13 mouse cellular contexts compared by ENCODE assay signal in the genomic region with DNA sequence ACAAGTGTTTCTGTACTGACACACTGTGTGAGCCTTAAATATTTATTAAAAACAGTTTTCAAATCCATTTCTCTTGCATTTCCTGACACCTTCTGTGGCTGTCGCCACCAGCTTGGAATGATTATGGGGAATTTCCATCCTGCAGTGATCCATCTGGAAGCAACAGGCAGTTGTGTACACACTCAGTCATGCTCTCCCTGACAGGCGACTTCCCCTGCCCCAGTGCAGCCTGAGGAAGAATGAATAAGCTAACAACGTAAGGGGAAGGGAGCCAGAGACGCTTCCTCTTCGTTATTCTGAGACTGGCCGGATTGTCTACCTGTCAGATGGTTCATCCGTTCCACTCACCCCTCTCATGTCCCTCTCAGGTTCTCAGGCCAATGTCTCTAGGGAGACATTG. TPM values are rescaled to one million over a fixed set of nuclear protein-coding genes. Genes with fewer than 3 reads are reported as not detected.
A peak's percentile ranks its signal among the peaks of the same experiment; 100 is the strongest.
DNase-seq lines count a peak whose midpoint lies in the region; ATAC-seq and TF ChIP-seq lines count a peak whose summit lies in the region.
"Had no signal": no experiment of that assay in that cellular context is flagged by ENCODE, and none has a peak within 500 bp of the region (broad histone marks: within the 10 kb centered on the region; RNA-seq: fewer than 3 reads in every experiment).

No protein-coding gene starts in this region.

- no peak for TF ChIP-seq EP300 in stomach, postnatal 0 days (optimal IDR thresholded peaks at IDR 0.05)

- H3K27me3 ChIP-seq in forebrain, postnatal 0 days (ENCODE audit: insufficient read depth, low read length) = no peaks in the 10 kb centered on the region
- no peaks in the 10 kb centered on the region for H3K27me3 ChIP-seq in forebrain, embryonic 16.5 days (replicated peaks; ENCODE audit: control insufficient read depth, insufficient read depth, low read length)
- H3K27me3 ChIP-seq in midbrain, embryonic 11.5 days (ENCODE audit: control insufficient read depth, insufficient read depth, low read length) = no peaks in the 10 kb centered on the region
- peaks cover 7% of the 10 kb centered on the region; the same call in 1 of the 2 replicates for H3K27me3 ChIP-seq in midbrain, embryonic 10.5 days (ENCODE audit: low read depth, poor library complexity, severe bottlenecking)
- H3K27me3 ChIP-seq in kidney, embryonic 15.5 days = no peaks in the 10 kb centered on the region
- no peaks in the 10 kb centered on the region for H3K27me3 ChIP-seq in stomach, postnatal 0 days (ENCODE audit: control insufficient read depth, insufficient read depth, low read length)
- H3K27me3 ChIP-seq: embryonic facial prominence, embryonic 15.5 days; neural tube, embryonic 12.5 days had no signal

- H3K36me3 ChIP-seq in forebrain, postnatal 0 days (ENCODE audit: insufficient read depth) = no peaks in the 10 kb centered on the region
- no peaks in the 10 kb centered on the region for H3K36me3 ChIP-seq in forebrain, embryonic 16.5 days (ENCODE audit: control insufficient read depth, insufficient read depth)
- no peaks in the 10 kb centered on the region for H3K36me3 ChIP-seq in midbrain, embryonic 11.5 days (ENCODE audit: control insufficient read depth, insufficient read depth, low read length)
- H3K36me3 ChIP-seq in midbrain, embryonic 10.5 days = no peaks in the 10 kb centered on the region
- H3K36me3 ChIP-seq in kidney, embryonic 15.5 days = no peaks in the 10 kb centered on the region
- no peaks in the 10 kb centered on the region for H3K36me3 ChIP-seq in stomach, postnatal 0 days (ENCODE audit: control insufficient read depth, insufficient read depth, low read length)
- H3K36me3 ChIP-seq: embryonic facial prominence, embryonic 15.5 days; neural tube, embryonic 12.5 days had no signal

- no peak overlapping the region for H3K4me3 ChIP-seq in forebrain, postnatal 0 days (ENCODE audit: low read depth, low read length)
- no peak overlapping the region for H3K4me3 ChIP-seq in forebrain, embryonic 16.5 days (replicated peaks; ENCODE audit: low read length)
- H3K4me3 ChIP-seq in midbrain, embryonic 11.5 days (ENCODE audit: low read depth, low read length) = no peak overlapping the region
- no peak overlapping the region for H3K4me3 ChIP-seq in midbrain, embryonic 10.5 days
- no peak overlapping the region for H3K4me3 ChIP-seq in kidney, embryonic 15.5 days (replicated peaks)
- no peak overlapping the region for H3K4me3 ChIP-seq in stomach, postnatal 0 days (ENCODE audit: low read depth, low read length)
- H3K4me3 ChIP-seq in layer of hippocampus, adult 2 months = no peak overlapping the region
- H3K4me3 ChIP-seq: embryonic facial prominence, embryonic 15.5 days; neural tube, embryonic 12.5 days had no signal

- WGBS in forebrain, postnatal 0 days = 47% methylated on average over 7 of the region's 7 CpGs
- 54% methylated on average over 7 of the region's 7 CpGs for WGBS in forebrain, embryonic 16.5 days
- 68% methylated on average over 7 of the region's 7 CpGs for WGBS in midbrain, embryonic 11.5 days
- 65% methylated on average over 7 of the region's 7 CpGs for WGBS in midbrain, embryonic 10.5 days
- WGBS in kidney, embryonic 15.5 days = 34% methylated on average over 7 of the region's 7 CpGs
- 3% methylated on average over 7 of the region's 7 CpGs for WGBS in stomach, postnatal 0 days

- no peak overlapping the region for H3K9ac ChIP-seq in forebrain, postnatal 0 days
- H3K9ac ChIP-seq in forebrain, embryonic 16.5 days (replicated peaks; ENCODE audit: low read depth, low read length) = no peak overlapping the region
- H3K9ac ChIP-seq in midbrain, embryonic 11.5 days (ENCODE audit: low read length) = no peak overlapping the region
- H3K9ac ChIP-seq in kidney, embryonic 15.5 days = no peak overlapping the region
- H3K9ac ChIP-seq in stomach, postnatal 0 days (ENCODE audit: low read length) = 0 out of 2 replicates have a peak overlapping the region, but pooled peaks have one; percentile 0
- H3K9ac ChIP-seq: embryonic facial prominence, embryonic 15.5 days; neural tube, embryonic 12.5 days had no signal

- peak; percentile 77 for ATAC-seq in forebrain, postnatal 0 days
- ATAC-seq in forebrain, embryonic 16.5 days = no peak
- ATAC-seq in midbrain, embryonic 11.5 days (ENCODE audit: low FRiP score) = no peak
- ATAC-seq in kidney, embryonic 15.5 days (replicated peaks; ENCODE audit: low FRiP score) = peak; percentile 73
- peak; percentile 57 for ATAC-seq in stomach, postnatal 0 days (ENCODE audit: low FRiP score, low TSS enrichment)
- ATAC-seq: activated CD4-positive, CD25-positive, alpha-beta regulatory T cell, adult 4 months had no signal

- no peaks in the 10 kb centered on the region for H3K4me1 ChIP-seq in forebrain, postnatal 0 days (ENCODE audit: insufficient read depth)
- H3K4me1 ChIP-seq in forebrain, embryonic 16.5 days (replicated peaks; ENCODE audit: control insufficient read depth, insufficient read depth, low read length) = 0 out of 2 replicates have a peak, but pooled peaks cover 2% of the 10 kb centered on the region
- no peaks in the 10 kb centered on the region for H3K4me1 ChIP-seq in midbrain, embryonic 11.5 days (ENCODE audit: control insufficient read depth, insufficient read depth, low read length)
- no peaks in the 10 kb centered on the region for H3K4me1 ChIP-seq in midbrain, embryonic 10.5 days
- H3K4me1 ChIP-seq in kidney, embryonic 15.5 days = no peaks in the 10 kb centered on the region
- H3K4me1 ChIP-seq in stomach, postnatal 0 days (replicated peaks; ENCODE audit: control insufficient read depth, insufficient read depth) = 0 out of 2 replicates have a peak, but pooled peaks cover 3% of the 10 kb centered on the region
- H3K4me1 ChIP-seq: neural tube, embryonic 12.5 days had no signal

- H3K27ac ChIP-seq in forebrain, postnatal 0 days (ENCODE audit: low read depth, low read length) = no peak overlapping the region
- H3K27ac ChIP-seq in forebrain, embryonic 16.5 days (ENCODE audit: low read length) = no peak overlapping the region
- no peak overlapping the region for H3K27ac ChIP-seq in midbrain, embryonic 11.5 days (ENCODE audit: low read depth, low read length)
- H3K27ac ChIP-seq in midbrain, embryonic 10.5 days (replicated peaks) = no peak overlapping the region
- peak overlapping the region; percentile 71 for H3K27ac ChIP-seq in kidney, embryonic 15.5 days
- H3K27ac ChIP-seq in stomach, postnatal 0 days (replicated peaks) = peak overlapping the region; percentile 58
- no peak overlapping the region for H3K27ac ChIP-seq in layer of hippocampus, adult 2 months
- H3K27ac ChIP-seq: embryonic facial prominence, embryonic 15.5 days; neural tube, embryonic 12.5 days had no signal

- no peak for TF ChIP-seq CTCF in forebrain, postnatal 0 days (IDR thresholded peaks at IDR 0.05; ENCODE audit: low read depth)
- TF ChIP-seq CTCF in stomach, postnatal 0 days (IDR thresholded peaks at IDR 0.05; ENCODE audit: low read depth) = no peak
- TF ChIP-seq CTCF in layer of hippocampus, adult 2 months (conservative IDR thresholded peaks at IDR 0.05) = no peak

- H3K4me2 ChIP-seq in forebrain, postnatal 0 days (ENCODE audit: low read depth) = no peak overlapping the region
- no peak overlapping the region for H3K4me2 ChIP-seq in forebrain, embryonic 16.5 days (ENCODE audit: low read length)
- H3K4me2 ChIP-seq in midbrain, embryonic 11.5 days = no peak overlapping the region
- H3K4me2 ChIP-seq in kidney, embryonic 15.5 days = no peak overlapping the region
- H3K4me2 ChIP-seq in stomach, postnatal 0 days (replicated peaks; ENCODE audit: low read depth) = no peak overlapping the region
- H3K4me2 ChIP-seq: embryonic facial prominence, embryonic 15.5 days; liver, embryonic 11.5 days; neural tube, embryonic 12.5 days had no signal

- H3K9me3 ChIP-seq in forebrain, postnatal 0 days (ENCODE audit: low read length) = no peaks in the 10 kb centered on the region
- H3K9me3 ChIP-seq in forebrain, embryonic 16.5 days (ENCODE audit: control insufficient read depth, low read length) = no peaks in the 10 kb centered on the region
- H3K9me3 ChIP-seq in midbrain, embryonic 11.5 days (ENCODE audit: control insufficient read depth, low read length) = no peaks in the 10 kb centered on the region
- H3K9me3 ChIP-seq in midbrain, embryonic 10.5 days (replicated peaks) = no peaks in the 10 kb centered on the region
- H3K9me3 ChIP-seq in kidney, embryonic 15.5 days (replicated peaks) = no peaks in the 10 kb centered on the region
- no peaks in the 10 kb centered on the region for H3K9me3 ChIP-seq in stomach, postnatal 0 days (ENCODE audit: control insufficient read depth, low read length)
- H3K9me3 ChIP-seq: embryonic facial prominence, embryonic 15.5 days; neural tube, embryonic 12.5 days had no signal

- DNase-seq in forebrain, postnatal 0 days = no peak
- peak; percentile 44 for DNase-seq in midbrain, embryonic 11.5 days (ENCODE audit: low spot score, missing footprints)
- no peak for DNase-seq in midbrain, embryonic 10.5 days (ENCODE audit: low spot score)
- DNase-seq in stomach, postnatal 0 days (ENCODE audit: low spot score) = peak; percentile 35
- no peak for DNase-seq in layer of hippocampus, adult 2 months (ENCODE audit: low spot score in 2 of 2)
- no peak for DNase-seq in testis, postnatal 14 days (ENCODE audit: low spot score)
- DNase-seq: right cerebral cortex, postnatal 4 days had no signal

RNA-seq across cellular contexts. Expression of a gene that starts 4.6 kb away (rescaled TPM):
- total RNA-seq in forebrain, postnatal 0 days (2014; rRNA removed) = 11.3 and 12.2 TPM in 2 replicates
- polyA plus RNA-seq in forebrain, postnatal 0 days (2015; fragmentation: Nextera tagmentation; extraction: Ambion mirVana) = 4.8 and 5.7 TPM in 2 replicates
- polyA plus RNA-seq in forebrain, embryonic 16.5 days (2015; fragmentation: Nextera tagmentation; extraction: Ambion mirVana) = 9.0 and 11.6 TPM in 2 replicates
- 8.5 and 11.5 TPM in 2 replicates for polyA plus RNA-seq in midbrain, embryonic 11.5 days (2014; fragmentation: Nextera tagmentation; extraction: Ambion mirVana)
- 5.8 TPM in 2 replicates for polyA plus RNA-seq in midbrain, embryonic 10.5 days (2016; fragmentation: Nextera tagmentation; extraction: Ambion mirVana)
- 3.9 TPM in 2 replicates for polyA plus RNA-seq in kidney, embryonic 15.5 days (2015; fragmentation: Nextera tagmentation; extraction: Ambion mirVana)
- 0.69 and 0.75 TPM in 2 replicates for polyA plus RNA-seq in stomach, postnatal 0 days (2015; fragmentation: Nextera tagmentation; extraction: Ambion mirVana)
- total RNA-seq in layer of hippocampus, adult 2 months (2021) = 10 to 100 TPM; 11.6 to 12.9 TPM

Comparison
In these comparisons a context has a peak if more than half of its experiments do, and no peak if none do; other contexts are left out.
1. ATAC-seq: peak in forebrain, postnatal 0 days (single experiment), kidney, embryonic 15.5 days (single experiment) and stomach, postnatal 0 days (single experiment); none in forebrain, embryonic 16.5 days (single experiment) and midbrain, embryonic 11.5 days (single experiment).
2. DNase-seq: peak in midbrain, embryonic 11.5 days (single experiment) and stomach, postnatal 0 days (single experiment); none in forebrain, postnatal 0 days (single experiment), midbrain, embryonic 10.5 days (single experiment), layer of hippocampus, adult 2 months (0 of 2) and testis, postnatal 14 days (single experiment).
3. H3K27ac ChIP-seq: peak in kidney, embryonic 15.5 days (single experiment) and stomach, postnatal 0 days (single experiment); none in forebrain, postnatal 0 days (single experiment), forebrain, embryonic 16.5 days (single experiment), midbrain, embryonic 11.5 days (single experiment), midbrain, embryonic 10.5 days (single experiment) and layer of hippocampus, adult 2 months (single experiment).